Mouse (Mus musculus): ENCODE measurements around the gene Pafah2. TPM values are rescaled to one million over a fixed set of nuclear protein-coding genes. Genes with fewer than 3 reads are reported as not detected.
A peak's percentile ranks its signal among the peaks of the same experiment; 100 is the strongest.

Pafah2 gene
- total and polyA plus RNA-seq, 2 experiments from 2014 or later, result 7.6 to 18.0 TPM

- peak; percentile 65 for DNase-seq
- TF ChIP-seq CTCF (IDR thresholded peaks at IDR 0.05; ENCODE audit: low read depth), result peak; percentile 71
- Histone ChIP-seq H3K36me3 (ENCODE audit: insufficient read depth) (no peaks in the 10 kb centered on the region), H3K27me3 (ENCODE audit: insufficient read depth, low read length) (no peaks in the 10 kb centered on the region), H3K4me1 (ENCODE audit: insufficient read depth) (no peaks in the 10 kb centered on the region), H3K9ac (no peak overlapping the region), H3K4me3 (ENCODE audit: low read depth, low read length) (no peak overlapping the region), H3K27ac (ENCODE audit: low read depth, low read length) (no peak overlapping the region), H3K9me3 (ENCODE audit: low read length) (no peaks in the 10 kb centered on the region), H3K4me2 (ENCODE audit: low read depth) (no peak overlapping the region)
- WGBS, result 10% methylated on average over 5 of the region's 5 CpGs
- ATAC-seq, result no peak; the same call in 1 of the 2 replicates
These were observed 7.7 kb upstream of the Pafah2 start for GRCm38 (mm10) chr4:134388397-134388796.

- Histone ChIP-seq H3K27ac (ENCODE audit: low read depth, low read length) (no peak overlapping the region), H3K36me3 (ENCODE audit: insufficient read depth) (no peaks in the 10 kb centered on the region), H3K9ac (no peak overlapping the region), H3K4me3 (ENCODE audit: low read depth, low read length) (no peak overlapping the region), H3K4me2 (ENCODE audit: low read depth) (no peak overlapping the region), H3K27me3 (ENCODE audit: insufficient read depth, low read length) (no peaks in the 10 kb centered on the region), H3K9me3 (ENCODE audit: low read length) (no peaks in the 10 kb centered on the region), H3K4me1 (ENCODE audit: insufficient read depth) (peaks cover 4% of the 10 kb centered on the region; the same call in 1 of the 2 replicates)
- WGBS, result 95% methylated on average over 1 of the region's 1 CpGs
- ATAC-seq, result no peak
- no peak for TF ChIP-seq CTCF (IDR thresholded peaks at IDR 0.05; ENCODE audit: low read depth)
- no peak for DNase-seq
These were observed 4.5 kb upstream of the Pafah2 start for GRCm38 (mm10) chr4:134391636-134392035.

GRCm38 (mm10) chr4:134392595-134392994 lies 3.5 kb upstream of the Pafah2 start:
- H3K4me2 ChIP-seq (ENCODE audit: low read depth), result 0 out of 2 replicates have a peak overlapping the region, but pooled peaks have one; percentile 19
- no peaks in the 10 kb centered on the region for H3K27me3 ChIP-seq (ENCODE audit: insufficient read depth, low read length)
- peak overlapping the region; percentile 45; the same call in 1 of the 2 replicates for H3K27ac ChIP-seq (ENCODE audit: low read depth, low read length)
- peak; percentile 69 for DNase-seq
- TF ChIP-seq CTCF (IDR thresholded peaks at IDR 0.05; ENCODE audit: low read depth), result peak; percentile 19; the same call in 1 of the 2 replicates
- H3K4me3 ChIP-seq (ENCODE audit: low read depth, low read length), result no peak overlapping the region
- no peak overlapping the region for H3K9ac ChIP-seq
- no peaks in the 10 kb centered on the region for H3K36me3 ChIP-seq (ENCODE audit: insufficient read depth)
- no peak; the same call in 1 of the 2 replicates for ATAC-seq
- no peaks in the 10 kb centered on the region for H3K9me3 ChIP-seq (ENCODE audit: low read length)
- 7% methylated on average over 8 of the region's 8 CpGs for WGBS
- peaks cover 4% of the 10 kb centered on the region; the same call in 1 of the 2 replicates for H3K4me1 ChIP-seq (ENCODE audit: insufficient read depth)

DNA sequence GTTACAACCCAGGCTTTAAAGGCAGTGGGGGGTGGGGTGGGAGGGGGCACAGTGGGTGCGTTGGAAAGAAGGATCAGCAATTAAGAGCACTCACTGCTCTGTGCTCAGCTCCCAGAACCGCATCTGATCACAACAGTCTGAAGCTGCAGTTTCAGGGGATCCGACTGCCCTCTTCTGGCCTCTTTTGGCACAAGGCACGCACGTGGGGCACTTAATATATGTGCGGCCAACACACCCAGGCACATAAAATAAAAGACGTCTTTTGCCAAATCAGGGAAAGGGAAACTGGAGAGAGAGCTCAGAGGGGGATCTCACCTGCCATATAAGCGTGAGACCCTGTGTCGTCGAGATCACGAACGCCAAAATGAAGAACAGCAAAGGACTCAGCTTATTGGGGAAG lies 3.1 kb upstream of the Pafah2 start:
- ATAC-seq (0 out of 2 replicates have a peak, but pooled peaks have one; percentile 15), DNase-seq (peak; percentile 65)
- TF ChIP-seq CTCF (IDR thresholded peaks at IDR 0.05; ENCODE audit: low read depth), result peak; percentile 60
- 0 out of 2 replicates have a peak overlapping the region, but pooled peaks have one; percentile 1 for H3K27ac ChIP-seq (ENCODE audit: low read depth, low read length)
- H3K4me1 ChIP-seq (ENCODE audit: insufficient read depth), result peaks cover 4% of the 10 kb centered on the region; the same call in 1 of the 2 replicates
- no peaks in the 10 kb centered on the region for H3K36me3 ChIP-seq (ENCODE audit: insufficient read depth)
- 16% methylated on average over 12 of the region's 12 CpGs for WGBS
- no peaks in the 10 kb centered on the region for H3K27me3 ChIP-seq (ENCODE audit: insufficient read depth, low read length)
- H3K4me2 ChIP-seq (ENCODE audit: low read depth), result no peak overlapping the region
- H3K9me3 ChIP-seq (ENCODE audit: low read length), result no peaks in the 10 kb centered on the region
- H3K9ac ChIP-seq, result no peak overlapping the region
- no peak overlapping the region for H3K4me3 ChIP-seq (ENCODE audit: low read depth, low read length)

DNA sequence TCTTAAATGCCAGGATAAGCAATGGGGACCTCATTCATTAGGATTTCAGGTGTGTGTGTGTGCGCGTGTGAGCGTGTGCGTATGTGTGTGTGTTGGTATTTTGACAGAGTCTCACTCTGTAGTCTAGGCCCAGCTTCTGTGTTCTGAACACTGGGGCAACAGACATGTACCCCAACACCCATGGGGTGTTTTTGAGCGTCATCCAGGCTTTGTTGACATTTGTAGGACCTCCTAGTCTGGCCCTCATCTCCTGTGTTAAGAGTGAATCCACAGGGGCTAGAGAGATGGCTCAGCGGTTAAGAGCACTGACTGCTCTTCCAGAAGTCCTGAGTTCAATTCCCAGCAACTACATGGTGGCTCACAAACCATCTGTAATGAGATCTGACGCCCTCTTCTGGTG lies 978 bp upstream of the Pafah2 start:
- Histone ChIP-seq H3K9ac (peak overlapping the region; percentile 56; the same call in 1 of the 2 replicates), H3K4me3 (ENCODE audit: low read depth, low read length) (no peak overlapping the region), H3K9me3 (ENCODE audit: low read length) (no peaks in the 10 kb centered on the region), H3K36me3 (ENCODE audit: insufficient read depth) (no peaks in the 10 kb centered on the region), H3K4me1 (ENCODE audit: insufficient read depth) (peaks cover 12% of the 10 kb centered on the region), H3K27me3 (ENCODE audit: insufficient read depth, low read length) (no peaks in the 10 kb centered on the region), H3K27ac (ENCODE audit: low read depth, low read length) (peak overlapping the region; percentile 81; the same call in 1 of the 2 replicates), H3K4me2 (ENCODE audit: low read depth) (peak overlapping the region; percentile 54; the same call in 1 of the 2 replicates)
- no peak for ATAC-seq
- no peak for DNase-seq
- 96% methylated on average over 7 of the region's 7 CpGs for WGBS
- TF ChIP-seq CTCF (IDR thresholded peaks at IDR 0.05; ENCODE audit: low read depth), result no peak

GRCm38 (mm10) chr4:134397121-134397520 lies 1.0 kb downstream of the Pafah2 start:
- Histone ChIP-seq H3K9ac (no peak overlapping the region), H3K4me3 (ENCODE audit: low read depth, low read length) (no peak overlapping the region)

DNA sequence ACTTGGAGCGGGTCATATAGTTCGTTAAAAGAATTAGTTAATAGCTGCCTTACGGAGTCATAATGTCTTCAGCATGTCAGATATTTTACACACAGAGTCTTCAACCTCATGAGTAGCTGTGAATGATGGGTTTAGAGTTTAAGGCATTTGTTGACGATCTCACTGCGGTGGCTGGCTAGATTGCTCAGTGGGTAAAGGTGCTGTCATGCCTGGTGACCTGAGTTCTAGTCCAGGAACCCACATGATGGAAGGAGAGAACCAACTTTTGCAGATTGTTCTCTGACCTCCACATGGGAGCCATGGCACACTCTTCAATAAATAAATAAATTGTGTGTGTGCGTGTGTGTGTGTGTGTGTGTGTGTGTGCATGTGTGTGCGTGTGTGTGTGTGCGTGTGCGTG lies 1.6 kb downstream of the Pafah2 start:
- DNase-seq (no peak), ATAC-seq (no peak)
- WGBS, result 88% methylated on average over 9 of the region's 9 CpGs
- Histone ChIP-seq H3K9ac (no peak overlapping the region), H3K4me3 (ENCODE audit: low read depth, low read length) (no peak overlapping the region), H3K36me3 (ENCODE audit: insufficient read depth) (no peaks in the 10 kb centered on the region), H3K9me3 (ENCODE audit: low read length) (no peaks in the 10 kb centered on the region), H3K4me1 (ENCODE audit: insufficient read depth) (peaks cover 19% of the 10 kb centered on the region), H3K27me3 (ENCODE audit: insufficient read depth, low read length) (no peaks in the 10 kb centered on the region), H3K4me2 (ENCODE audit: low read depth) (no peak overlapping the region), H3K27ac (ENCODE audit: low read depth, low read length) (no peak overlapping the region)
- no peak for TF ChIP-seq CTCF (IDR thresholded peaks at IDR 0.05; ENCODE audit: low read depth)

More at GRCm38 (mm10) chr4:134397121-134397520, 1.0 kb downstream of the Pafah2 start:
- Histone ChIP-seq H3K36me3 (ENCODE audit: insufficient read depth) (no peaks in the 10 kb centered on the region), H3K4me1 (ENCODE audit: insufficient read depth) (peaks cover 18% of the 10 kb centered on the region), H3K9me3 (ENCODE audit: low read length) (no peaks in the 10 kb centered on the region), H3K27me3 (ENCODE audit: insufficient read depth, low read length) (no peaks in the 10 kb centered on the region), H3K4me2 (ENCODE audit: low read depth) (peak overlapping the region; percentile 92), H3K27ac (ENCODE audit: low read depth, low read length) (peak overlapping the region; percentile 69)
- ATAC-seq (no peak), DNase-seq (peak; percentile 53)
- WGBS, result 18% methylated on average over 7 of the region's 7 CpGs
- 0 out of 2 replicates have a peak, but pooled peaks have one; percentile 15 for TF ChIP-seq CTCF (IDR thresholded peaks at IDR 0.05; ENCODE audit: low read depth)

Data from forebrain, postnatal 0 days (tissue).